Mouse (Mus musculus) kidney, embryonic 14.5 days (tissue): ENCODE results near the gene Lcmt1. TPM values are rescaled to one million over a fixed set of nuclear protein-coding genes. Genes with fewer than 3 reads are reported as not detected.

Source experiments
- ATAC-seq: fragments of 200-750 bp; cut with Nextera tagmentation; 2 replicates; pipeline ENCODE4 v1.8.0; 2017; ENCODE audit warnings: moderate number of reproducible peaks, mild to moderate bottlenecking, moderate TSS enrichment, moderate library complexity; ENCODE audit not compliant: low FRiP score, low TSS enrichment
- H3K27ac ChIP-seq: fragments of 300-500 bp; sonication (generic); 2 replicates; pipeline ENCODE4 v1.5.1; 2014; ENCODE audit warnings: low read depth, mild to moderate bottlenecking, low read length, moderate library complexity, mixed read lengths
- H3K27me3 ChIP-seq: fragments of 300-500 bp; sonication (generic); 2 replicates; pipeline ENCODE4 v1.6.1; 2014; ENCODE audit warnings: mild to moderate bottlenecking, low read length; ENCODE audit not compliant: control insufficient read depth, insufficient read depth
- H3K36me3 ChIP-seq: fragments of 300-500 bp; sonication (generic); 2 replicates; pipeline ENCODE4 v1.6.1; 2014; ENCODE audit warnings: low read length, mixed read lengths; ENCODE audit not compliant: control insufficient read depth, insufficient read depth
- H3K4me1 ChIP-seq: fragments of 300-500 bp; sonication (generic); 2 replicates; pipeline ENCODE4 v1.6.1; 2014; ENCODE audit warnings: low read length, mixed read lengths; ENCODE audit not compliant: control insufficient read depth, insufficient read depth
- H3K4me2 ChIP-seq: fragments of 300-500 bp; sonication (generic); replicated peaks from 2 replicates; pipeline ENCODE4 v1.6.1; 2014; ENCODE audit warnings: low read depth, mild to moderate bottlenecking, low read length
- H3K4me3 ChIP-seq: fragments of 300-500 bp; sonication (generic); 2 replicates; pipeline ENCODE4 v1.5.1; 2014; ENCODE audit warnings: mild to moderate bottlenecking, low read length
- H3K9ac ChIP-seq: fragments of 300-500 bp; sonication (generic); 2 replicates; pipeline ENCODE4 v1.6.1; 2014; ENCODE audit warnings: low read depth, mild to moderate bottlenecking, low read length, moderate library complexity
- H3K9me3 ChIP-seq: fragments of 300-500 bp; sonication (generic); 2 replicates; pipeline ENCODE4 v1.6.1; 2016; ENCODE audit warnings: low read length; ENCODE audit not compliant: control insufficient read depth
- whole genome bisulfite sequencing: fragments of 180-500 bp; shearing (Covaris S2); extraction: QIAGEN DNeasy Blood & Tissue Kit; methylation state at CpG from one replicate; pipeline ENCODE4 v1.1.7; 2014; 5-methylcytosine and 5-hydroxymethylcytosine counted together
- polyA plus RNA-seq: library from polyadenylated mRNA; unstranded; fragments of >200 nt; fragmentation: Nextera tagmentation; extraction: Ambion mirVana; gene quantifications from 2 replicates; pipeline ENCODE4 v1.2.1, GENCODE M21; 2014

The Lcmt1 gene
- polyA plus RNA-seq, 1 experiment from 2014 or later = 61.3 TPM

- no peak overlapping the region for H3K27ac ChIP-seq
- H3K36me3 ChIP-seq = no peaks in the 10 kb centered on the region
- H3K4me1 ChIP-seq = peaks cover 7% of the 10 kb centered on the region; the same call in 1 of the 2 replicates
- ATAC-seq = no peak
- H3K9me3 ChIP-seq = no peaks in the 10 kb centered on the region
- no peak overlapping the region for H3K4me2 ChIP-seq
- H3K9ac ChIP-seq = no peak overlapping the region
- no peaks in the 10 kb centered on the region for H3K27me3 ChIP-seq
- 80% methylated on average over 5 of the region's 5 CpGs for WGBS
- H3K4me3 ChIP-seq = no peak overlapping the region
Observed at GRCm38 (mm10) chr7:123354392-123354791, 15.2 kb upstream of the Lcmt1 start.

GRCm38 (mm10) chr7:123354851-123355250 is 14.7 kb upstream of the Lcmt1 start:
- H3K27me3 ChIP-seq = no peaks in the 10 kb centered on the region
- no peak overlapping the region for H3K4me3 ChIP-seq
- H3K9me3 ChIP-seq = no peaks in the 10 kb centered on the region
- ATAC-seq = no peak
- WGBS = 92% methylated on average over 2 of the region's 2 CpGs
- H3K4me1 ChIP-seq = peaks cover 5% of the 10 kb centered on the region; the same call in 1 of the 2 replicates
- no peak overlapping the region for H3K9ac ChIP-seq
- H3K4me2 ChIP-seq = no peak overlapping the region
- H3K27ac ChIP-seq = no peak overlapping the region
- H3K36me3 ChIP-seq = no peaks in the 10 kb centered on the region

GRCm38 (mm10) chr7:123356158-123356557 is 13.4 kb upstream of the Lcmt1 start:
- no peaks in the 10 kb centered on the region for H3K27me3 ChIP-seq
- no peaks in the 10 kb centered on the region for H3K9me3 ChIP-seq
- 78% methylated on average over 3 of the region's 3 CpGs for WGBS
- no peak overlapping the region for H3K4me2 ChIP-seq
- no peak for ATAC-seq
- H3K4me1 ChIP-seq = no peaks in the 10 kb centered on the region
- no peak overlapping the region for H3K9ac ChIP-seq
- H3K4me3 ChIP-seq = no peak overlapping the region
- no peak overlapping the region for H3K27ac ChIP-seq
- no peaks in the 10 kb centered on the region; the same call in 1 of the 2 replicates for H3K36me3 ChIP-seq

DNA sequence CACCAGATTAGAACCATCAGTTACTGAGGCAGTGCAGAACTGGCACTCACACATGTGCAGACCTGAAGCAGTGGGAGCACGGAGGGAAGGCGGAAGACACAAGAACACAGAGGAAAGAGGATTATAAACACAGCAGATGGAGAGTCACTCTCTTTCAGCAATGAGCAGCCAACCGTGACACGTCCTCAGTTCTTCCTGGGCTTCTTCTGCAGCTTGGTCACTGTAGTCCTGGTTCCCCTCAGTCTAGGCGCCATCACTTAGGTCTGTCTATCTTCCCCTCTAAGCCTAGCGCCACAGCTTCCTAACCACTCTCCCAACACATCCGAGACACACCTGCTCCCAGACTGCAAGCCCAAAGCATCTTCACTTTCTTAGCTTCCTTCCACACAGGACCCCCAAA is 10.5 kb upstream of the Lcmt1 start:
- no peaks in the 10 kb centered on the region for H3K9me3 ChIP-seq
- 71% methylated on average over 7 of the region's 7 CpGs for WGBS
- H3K4me2 ChIP-seq = no peak overlapping the region
- H3K4me3 ChIP-seq = no peak overlapping the region
- ATAC-seq = no peak
- H3K36me3 ChIP-seq = no peaks in the 10 kb centered on the region; the same call in 1 of the 2 replicates
- no peak overlapping the region for H3K9ac ChIP-seq
- H3K4me1 ChIP-seq = no peaks in the 10 kb centered on the region
- H3K27ac ChIP-seq = no peak overlapping the region
- no peaks in the 10 kb centered on the region for H3K27me3 ChIP-seq

DNA sequence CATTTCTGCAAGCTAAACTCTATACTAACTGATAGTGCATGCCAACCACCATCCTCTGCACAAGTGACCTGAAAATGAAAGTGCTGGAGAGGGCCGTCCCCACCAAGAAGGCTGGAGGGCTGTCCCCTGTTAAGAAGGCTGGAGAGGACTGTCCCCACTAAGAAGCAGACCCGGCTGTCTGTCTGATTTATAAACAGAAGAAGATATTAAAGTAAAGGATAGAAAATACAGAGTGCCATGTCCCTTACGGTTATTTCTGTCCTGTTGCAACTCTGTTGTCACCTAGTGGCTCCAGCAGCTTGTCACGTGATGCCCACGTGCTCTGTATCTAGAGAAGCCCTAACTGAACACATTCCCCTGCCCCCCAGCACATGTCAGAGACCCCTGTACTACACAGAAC is 9.4 kb upstream of the Lcmt1 start:
- Histone ChIP-seq H3K9ac (no peak overlapping the region), H3K27ac (no peak overlapping the region), H3K4me3 (no peak overlapping the region), H3K9me3 (no peaks in the 10 kb centered on the region), H3K36me3 (no peaks in the 10 kb centered on the region; the same call in 1 of the 2 replicates), H3K4me1 (no peaks in the 10 kb centered on the region), H3K27me3 (no peaks in the 10 kb centered on the region), H3K4me2 (no peak overlapping the region)
- no peak for ATAC-seq
- 77% methylated on average over 5 of the region's 5 CpGs for WGBS

DNA sequence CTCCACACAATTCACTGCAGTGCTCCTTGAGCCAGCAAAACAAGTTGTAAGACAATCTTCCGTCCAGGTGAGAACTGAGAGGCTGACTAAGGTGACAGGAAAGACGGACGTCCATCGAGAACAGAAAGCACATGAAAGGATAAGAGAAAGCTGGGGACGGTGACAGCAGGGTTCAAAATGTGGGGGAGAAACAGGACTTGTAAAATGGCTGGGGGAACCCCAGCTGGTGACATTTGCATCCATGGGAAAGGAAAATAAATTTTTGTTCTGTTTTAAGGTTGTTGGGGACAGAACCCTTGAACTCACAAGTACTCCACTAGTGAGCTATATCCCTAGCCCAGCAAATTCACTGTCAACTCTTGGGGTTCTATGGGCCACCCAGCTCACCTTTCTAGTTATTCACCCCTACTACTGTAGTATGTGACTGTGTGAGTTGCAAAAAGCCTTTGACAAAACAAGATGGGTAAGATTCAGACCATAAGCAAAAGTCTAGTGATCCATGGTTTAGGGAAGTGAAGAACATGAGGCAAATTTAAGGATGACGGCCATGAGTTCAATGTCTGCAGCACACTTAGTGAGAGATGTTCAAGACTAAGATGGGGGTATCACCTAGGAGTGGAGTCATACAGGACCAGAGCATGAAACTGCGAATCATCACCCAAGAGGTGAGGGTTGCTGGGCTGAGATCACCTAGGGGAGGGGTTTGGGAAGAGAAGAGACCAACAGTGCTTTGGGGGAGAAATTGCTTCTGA is 8.2 kb upstream of the Lcmt1 start:
- 86% methylated on average over 7 of the region's 7 CpGs for WGBS
- no peak overlapping the region for H3K9ac ChIP-seq
- H3K27me3 ChIP-seq = no peaks in the 10 kb centered on the region
- H3K4me1 ChIP-seq = no peaks in the 10 kb centered on the region
- no peak overlapping the region for H3K4me2 ChIP-seq
- ATAC-seq = no peak
- no peaks in the 10 kb centered on the region for H3K9me3 ChIP-seq
- no peak overlapping the region for H3K4me3 ChIP-seq
- no peak overlapping the region for H3K27ac ChIP-seq
- H3K36me3 ChIP-seq = no peaks in the 10 kb centered on the region; the same call in 1 of the 2 replicates

GRCm38 (mm10) chr7:123362806-123363205 is 6.8 kb upstream of the Lcmt1 start:
- no peak overlapping the region for H3K27ac ChIP-seq
- H3K4me1 ChIP-seq = peaks cover 8% of the 10 kb centered on the region
- no peaks in the 10 kb centered on the region for H3K9me3 ChIP-seq
- H3K36me3 ChIP-seq = no peaks in the 10 kb centered on the region; the same call in 1 of the 2 replicates
- no peaks in the 10 kb centered on the region for H3K27me3 ChIP-seq
- ATAC-seq = no peak
- H3K4me3 ChIP-seq = no peak overlapping the region
- no peak overlapping the region for H3K4me2 ChIP-seq
- no peak overlapping the region for H3K9ac ChIP-seq
- 77% methylated on average over 3 of the region's 3 CpGs for WGBS

DNA sequence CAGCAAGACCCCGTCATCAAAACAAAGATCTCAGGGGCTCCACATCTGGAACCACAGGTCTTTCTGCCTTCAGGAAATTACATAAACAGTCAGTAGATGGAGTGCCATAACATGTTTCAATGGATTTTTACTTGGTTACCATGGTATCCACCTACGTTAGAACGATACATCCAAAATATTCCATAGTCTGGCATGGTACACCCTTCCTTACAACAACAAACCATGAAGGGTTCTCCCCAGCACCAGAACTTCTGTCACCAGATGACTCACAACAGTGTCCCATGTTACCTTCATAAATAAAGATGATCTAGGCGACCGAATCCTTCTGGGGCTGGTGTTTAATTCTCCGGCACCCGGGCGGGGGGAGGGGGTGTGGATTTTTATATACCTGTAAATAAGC is 5.6 kb upstream of the Lcmt1 start:
- H3K9me3 ChIP-seq = no peaks in the 10 kb centered on the region
- H3K4me1 ChIP-seq = peaks cover 16% of the 10 kb centered on the region
- no peaks in the 10 kb centered on the region; the same call in 1 of the 2 replicates for H3K36me3 ChIP-seq
- no peaks in the 10 kb centered on the region for H3K27me3 ChIP-seq
- no peak overlapping the region for H3K27ac ChIP-seq
- no peak overlapping the region for H3K4me3 ChIP-seq
- H3K4me2 ChIP-seq = no peak overlapping the region
- no peak for ATAC-seq
- H3K9ac ChIP-seq = no peak overlapping the region
- WGBS = 94% methylated on average over 8 of the region's 8 CpGs

DNA sequence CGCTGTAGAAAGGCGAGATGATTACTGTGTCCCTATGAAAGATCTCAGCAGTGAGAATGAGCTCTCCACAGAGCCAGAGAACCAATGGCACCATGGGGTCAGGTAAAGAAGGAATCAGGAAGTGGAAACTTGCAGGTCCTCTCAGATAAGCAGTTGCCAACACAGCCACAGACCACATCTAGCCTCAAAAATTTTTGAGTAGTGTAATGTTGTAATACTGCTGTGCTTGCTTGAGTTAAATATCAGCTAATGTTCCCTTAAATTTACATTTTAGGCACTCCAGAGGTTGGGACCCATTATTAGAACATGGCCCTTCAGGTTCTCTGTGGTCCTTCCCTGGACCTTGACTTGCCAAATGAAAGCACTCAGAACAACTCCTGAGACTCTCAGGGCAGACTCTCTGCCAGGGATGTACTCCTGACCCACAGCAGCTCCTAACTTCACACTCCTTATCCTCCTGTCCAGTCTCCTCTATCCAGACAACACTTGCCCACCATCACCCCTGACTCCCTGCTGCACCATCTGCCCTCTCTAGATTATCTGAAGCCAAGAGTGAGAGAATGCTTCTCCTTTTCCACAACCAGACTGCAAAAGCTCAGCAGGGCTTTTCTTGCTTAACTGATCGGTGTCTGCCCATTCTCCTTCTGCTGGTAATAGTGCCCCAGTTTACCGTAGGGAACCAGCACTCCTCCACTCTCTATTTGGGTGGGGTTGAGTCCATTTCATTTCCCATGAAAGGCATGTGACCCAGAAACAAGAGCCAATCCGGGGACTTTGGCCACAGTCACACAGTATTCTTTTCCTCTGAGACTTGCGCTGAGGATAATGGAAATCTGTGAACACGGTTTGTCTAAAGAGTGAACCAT is 3.5 kb upstream of the Lcmt1 start:
- H3K9ac ChIP-seq = no peak overlapping the region; the same call in 1 of the 2 replicates
- no peaks in the 10 kb centered on the region for H3K9me3 ChIP-seq
- H3K27ac ChIP-seq = no peak overlapping the region
- H3K27me3 ChIP-seq = no peaks in the 10 kb centered on the region
- H3K4me1 ChIP-seq = peaks cover 16% of the 10 kb centered on the region
- H3K4me2 ChIP-seq = no peak overlapping the region
- no peaks in the 10 kb centered on the region; the same call in 1 of the 2 replicates for H3K36me3 ChIP-seq
- 87% methylated on average over 7 of the region's 7 CpGs for WGBS
- ATAC-seq = no peak
- no peak overlapping the region for H3K4me3 ChIP-seq
